Mouse (Mus musculus) adrenal gland, adult 8-10 months (tissue): ENCODE results near the gene Ifi27l2a. TPM values are rescaled to one million over a fixed set of nuclear protein-coding genes. Genes with fewer than 3 reads are reported as not detected.
"Not testable (repeated sequence)": the region's sequence is repeated elsewhere in the genome, so short reads cannot be mapped to it uniquely, and the experiment has no call there.

Experiments used
- DNase-seq: peaks from one replicate; pipeline ENCODE4 v3.0.0; 2022
- total RNA-seq, 4 experiments: library from RNA; stranded (reverse); gene quantifications; 2 replicates each; pipeline ENCODE4 v1.2.4; 2022

Gene Ifi27l2a
- total RNA-seq = 100 to 1,000 TPM; 264 to 566 (median 340) TPM

- no peak for DNase-seq
Measured at GRCm38 (mm10) chr12:103443524-103443923, at the start of gene Ifi27l2a. Gene Ifi27l2a, minus strand, starts transcription at chr12:103443680.

GRCm38 (mm10) chr12:103492767-103493166 lies 49.3 kb upstream of the Ifi27l2a start:
- DNase-seq = peak; percentile 45

GRCm38 (mm10) chr12:103491091-103491730 lies 47.7 kb upstream of the Ifi27l2a start:
- no peak for DNase-seq

DNA sequence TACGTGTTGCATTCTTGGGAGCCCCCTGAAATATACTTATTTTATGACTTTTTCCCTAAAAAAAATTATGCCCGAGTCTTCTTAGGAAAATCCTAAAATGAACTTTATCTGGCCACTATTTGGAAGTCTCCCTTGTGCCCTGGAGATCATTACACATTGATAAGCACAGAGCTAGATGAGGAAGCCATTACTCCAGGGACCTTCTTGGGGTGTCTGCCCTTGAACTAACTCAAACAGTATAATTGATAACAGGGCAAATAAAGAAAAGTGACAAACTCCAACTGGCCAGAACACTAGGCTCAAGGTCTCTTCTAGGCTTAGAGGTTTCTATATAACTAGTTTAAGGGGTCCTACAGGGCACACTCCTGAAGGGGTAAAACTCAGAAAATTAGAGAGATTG lies 44.3 kb upstream of the Ifi27l2a start:
- no peak for DNase-seq

DNA sequence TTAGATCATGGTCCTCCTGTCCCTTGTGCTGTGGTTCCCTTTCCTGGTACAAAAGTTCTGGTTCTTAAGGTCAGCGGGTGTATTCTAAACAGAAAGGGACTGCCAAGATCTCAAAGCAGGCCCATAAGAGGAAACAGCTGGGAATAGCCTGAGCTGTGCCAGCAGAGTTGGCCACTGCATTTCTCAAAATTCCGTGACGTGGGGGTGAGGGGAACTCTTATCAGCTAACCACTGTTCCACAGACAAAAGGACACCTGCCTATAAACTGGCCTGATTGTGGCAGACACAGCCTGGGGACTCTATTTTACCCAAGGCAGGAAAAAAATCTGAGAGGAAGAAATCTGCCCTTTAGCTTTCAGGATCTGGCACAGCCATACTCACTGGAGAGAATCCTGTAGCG lies 43.8 kb upstream of the Ifi27l2a start:
- DNase-seq = no peak

DNA sequence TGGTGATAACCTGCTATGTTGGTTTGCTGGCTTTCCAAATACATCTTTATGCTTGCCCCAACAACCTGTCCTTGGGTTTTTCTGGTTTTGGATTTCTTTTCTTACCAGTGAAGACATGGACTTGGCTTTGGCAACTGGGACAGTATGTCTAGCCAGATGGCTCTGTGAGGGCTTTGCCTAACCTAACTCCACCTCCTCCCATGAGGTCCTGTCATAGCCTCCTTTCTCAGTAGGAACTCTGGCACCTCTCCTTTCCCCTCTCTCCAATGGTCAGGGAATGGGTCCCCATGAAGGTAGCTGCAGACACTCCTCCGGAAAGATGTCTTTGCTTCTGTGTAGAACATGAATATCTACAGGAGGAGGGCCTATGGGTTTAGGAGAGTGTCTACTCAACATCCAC lies 43.2 kb upstream of the Ifi27l2a start:
- DNase-seq = no peak

GRCm38 (mm10) chr12:103484200-103484972 lies 40.9 kb upstream of the Ifi27l2a start:
- not testable (repeated sequence) for DNase-seq

- no peak for DNase-seq
Measured at GRCm38 (mm10) chr12:103482781-103483180, 39.3 kb upstream of the Ifi27l2a start.

DNA sequence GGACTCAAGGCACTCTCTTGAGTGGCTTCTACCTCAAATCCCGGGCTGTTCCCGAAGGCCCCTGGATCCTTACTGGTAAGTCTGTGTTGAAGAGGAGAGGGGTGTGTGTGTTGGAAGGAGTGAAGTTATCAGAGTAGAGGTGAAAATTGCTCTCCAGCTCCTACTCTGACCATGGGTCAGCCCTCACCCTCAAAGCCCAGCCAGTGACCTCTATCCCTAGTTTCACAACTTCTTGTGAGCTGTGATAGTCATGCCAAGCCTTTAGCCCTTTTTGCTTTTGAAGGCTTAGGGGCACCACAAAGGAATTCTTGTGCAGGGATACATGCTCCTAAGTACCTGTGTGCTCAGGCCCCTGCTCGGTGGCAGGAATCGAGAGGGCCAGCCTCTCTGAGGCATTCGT lies 38.2 kb upstream of the Ifi27l2a start:
- DNase-seq = no peak

GRCm38 (mm10) chr12:103477461-103478015 lies 34.1 kb upstream of the Ifi27l2a start:
- no peak for DNase-seq

DNA sequence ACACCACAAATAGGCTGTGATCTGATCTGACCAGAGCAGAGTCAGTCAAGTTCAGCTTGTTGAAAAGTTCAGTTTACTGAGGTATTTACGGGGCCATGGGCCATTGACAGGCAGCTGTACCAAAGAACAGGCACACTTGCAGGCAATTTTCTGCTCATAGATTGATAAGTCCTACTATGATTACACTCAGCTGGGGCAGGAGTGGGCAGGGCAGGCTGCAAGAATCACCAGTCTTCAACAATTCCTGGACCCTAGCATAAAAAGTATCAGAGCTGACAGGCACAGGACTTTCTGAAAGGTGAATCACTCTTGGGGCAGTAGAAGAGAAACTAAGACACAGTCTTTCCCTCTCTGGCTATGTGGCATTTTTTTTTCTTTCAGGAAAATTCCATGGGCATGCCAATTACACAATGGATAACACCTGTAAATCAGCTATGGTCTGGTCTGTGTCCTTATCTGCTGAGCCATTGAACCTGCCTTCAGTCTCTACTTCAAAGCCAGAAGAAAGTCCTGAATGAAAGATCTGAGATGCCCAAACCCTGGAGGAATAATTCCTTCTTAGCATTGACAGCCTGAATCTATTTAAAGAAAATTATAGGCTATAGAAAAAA lies 33.4 kb upstream of the Ifi27l2a start:
- DNase-seq = no peak

DNA sequence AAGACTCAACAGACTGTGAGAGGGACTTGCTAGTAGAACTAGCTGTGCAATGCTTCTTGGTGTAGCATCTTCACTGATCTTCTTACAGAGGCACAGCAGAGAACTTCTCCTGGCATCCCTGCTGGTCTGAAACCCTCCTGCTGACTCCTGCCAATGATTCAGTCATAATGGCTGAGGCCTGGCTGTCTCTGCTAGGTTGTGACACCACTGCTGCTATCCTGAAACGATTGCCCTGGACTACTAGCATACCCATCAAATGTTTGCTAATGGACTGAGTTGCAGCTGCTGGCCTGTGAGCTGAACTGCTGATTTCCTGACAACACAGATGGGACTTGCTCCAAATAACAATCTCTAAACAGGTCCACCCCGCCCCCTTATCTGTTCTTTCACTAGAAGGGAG lies 31.0 kb upstream of the Ifi27l2a start:
- DNase-seq = no peak

- no peak for DNase-seq
Measured at GRCm38 (mm10) chr12:103457140-103457539, 13.7 kb upstream of the Ifi27l2a start, which contains the start of gene Ifi27l2b. Gene Ifi27l2b, minus strand, starts transcription at chr12:103457223.

GRCm38 (mm10) chr12:103456727-103457126 lies 13.2 kb upstream of the Ifi27l2a start:
- DNase-seq = not testable (repeated sequence)

GRCm38 (mm10) chr12:103453361-103453760 lies 9.9 kb upstream of the Ifi27l2a start:
- DNase-seq = no peak

GRCm38 (mm10) chr12:103445060-103445459 lies 1.6 kb upstream of the Ifi27l2a start:
- no peak for DNase-seq

GRCm38 (mm10) chr12:103444261-103444660 lies 781 bp upstream of the Ifi27l2a start:
- not testable (repeated sequence) for DNase-seq

GRCm38 (mm10) chr12:103437601-103438000 lies 5.9 kb downstream of the Ifi27l2a start:
- no peak for DNase-seq

DNA sequence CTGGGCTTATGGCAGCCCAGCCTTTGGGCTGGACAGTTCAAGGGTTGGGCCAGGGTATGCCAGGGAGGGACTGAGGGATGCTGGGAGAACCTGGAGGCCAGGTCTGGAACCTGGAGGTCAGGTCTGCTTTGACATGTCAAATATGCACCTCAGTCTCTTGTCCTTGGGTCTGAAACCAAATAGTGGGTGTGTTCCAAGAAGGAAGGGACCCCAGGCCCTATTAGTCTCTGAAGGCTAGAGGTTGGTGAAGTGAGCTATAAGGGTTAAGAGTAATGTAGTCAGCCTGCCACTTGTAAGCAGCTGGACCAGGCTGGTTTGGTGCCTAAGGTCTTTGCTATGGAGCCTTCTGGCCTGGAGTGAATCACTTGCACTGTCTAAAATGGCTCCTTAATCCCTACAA lies 8.6 kb downstream of the Ifi27l2a start:
- DNase-seq = no peak

DNA sequence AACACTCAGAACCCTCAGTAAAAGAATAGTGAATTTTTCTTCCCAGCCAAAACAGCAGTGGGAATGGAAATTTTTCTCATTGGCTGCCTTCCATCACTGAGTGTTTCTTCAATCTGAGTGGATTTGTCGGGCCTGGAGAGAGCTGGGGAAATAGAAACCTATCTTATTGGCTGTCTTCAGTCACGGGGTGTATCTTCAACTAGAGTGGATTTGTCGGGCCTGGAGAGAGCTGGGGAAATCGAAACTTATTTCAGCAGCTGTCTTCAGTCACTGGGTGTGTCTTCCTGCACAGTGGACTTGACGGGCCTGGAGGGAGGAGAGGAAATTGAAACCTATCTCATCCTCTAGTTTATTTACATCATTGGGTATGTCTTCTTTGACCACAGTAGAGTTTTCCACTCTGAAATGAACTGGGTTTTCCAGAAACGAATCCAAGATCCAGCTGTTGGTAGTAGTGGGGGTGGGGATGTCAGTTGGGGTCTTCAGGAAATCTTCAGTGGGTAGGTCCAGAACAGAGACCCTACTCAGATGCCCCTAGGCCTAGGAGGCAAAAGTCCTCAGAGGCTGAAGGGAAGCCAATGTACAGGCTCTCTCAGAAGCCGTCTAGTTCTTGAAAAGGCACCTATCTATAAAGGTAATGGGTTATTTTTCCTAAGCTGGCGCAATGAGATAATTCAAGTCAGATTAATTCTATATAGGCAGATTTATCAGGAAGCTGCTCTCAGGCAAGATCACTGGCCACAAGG lies 9.3 kb downstream of the Ifi27l2a start, which contains the start of gene Ifi27:
TSS of gene Ifi27 (plus strand) at position 226 of the 746 bp plus-strand sequence.
- peak; percentile 88 for DNase-seq

- peak; percentile 64 for DNase-seq
Measured at GRCm38 (mm10) chr12:103433430-103433829, 10.1 kb downstream of the Ifi27l2a start.

- DNase-seq = no peak
Measured at GRCm38 (mm10) chr12:103426710-103427109, 16.8 kb downstream of the Ifi27l2a start.
